Mouse (Mus musculus): ENCODE results near the gene Smim15.

Gene Smim15

DNA sequence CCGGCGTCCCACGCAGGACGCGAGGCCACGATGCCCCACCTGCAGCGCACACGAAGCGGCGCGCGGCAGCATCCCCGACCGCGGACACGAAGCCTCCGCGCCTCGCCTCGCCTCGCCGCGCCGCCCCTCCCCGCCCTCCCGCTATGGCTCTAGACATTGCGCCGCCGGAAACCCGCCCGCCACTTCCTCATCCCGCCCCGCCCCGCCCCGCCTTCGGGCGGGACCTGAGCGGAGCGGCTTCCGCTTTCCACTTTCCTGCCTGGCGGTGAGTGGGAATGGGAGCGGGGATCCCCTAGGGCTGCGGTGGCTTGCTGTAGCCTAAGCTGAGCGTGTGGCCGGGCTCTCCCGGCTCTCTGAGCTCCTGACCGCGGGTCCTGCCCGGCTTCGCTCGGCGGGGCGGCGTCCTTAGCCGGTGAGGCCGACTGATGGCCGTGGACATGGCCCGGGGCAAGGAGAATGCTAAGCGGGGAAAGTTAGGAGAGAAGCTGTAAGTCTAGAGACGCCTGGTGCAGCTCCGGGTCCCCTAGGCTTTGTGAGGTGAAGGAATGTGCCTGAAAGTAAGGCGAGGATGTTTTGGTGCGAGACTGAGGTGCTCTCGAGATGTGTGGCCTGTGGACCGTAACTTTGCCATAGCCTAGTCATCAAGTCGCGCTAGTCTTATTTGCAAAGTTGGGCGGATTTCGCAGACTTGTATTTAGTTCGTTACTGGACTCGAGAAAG lies at the start of gene Smim15:
Gene Smim15, plus strand, starts transcription at position 225 of the 720 bp plus-strand sequence.
- peak; percentile 99 for DNase-seq

DNA sequence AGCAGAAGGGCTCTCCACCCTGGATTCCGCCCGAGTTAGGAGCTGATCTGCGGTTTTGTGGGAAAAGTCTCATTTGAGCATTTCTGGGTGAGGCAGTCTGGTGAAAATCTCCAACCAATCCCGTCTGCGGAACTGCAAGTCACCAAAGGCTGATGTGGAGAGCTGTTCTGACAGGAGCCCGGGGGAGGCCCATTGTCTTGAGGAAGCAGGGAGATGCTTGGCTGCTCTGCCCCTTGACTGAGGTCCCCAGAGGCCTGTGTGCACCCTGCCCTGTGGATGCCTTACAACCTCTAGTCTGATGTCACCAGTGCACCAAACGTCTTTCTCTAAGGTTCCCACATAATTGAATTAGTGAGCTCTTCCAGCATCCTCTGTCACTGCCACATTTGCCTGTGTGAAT lies 49.0 kb upstream of the Smim15 start:
- DNase-seq, result peak; percentile 52

- peak; percentile 75 for DNase-seq
These were observed 47.9 kb upstream of the Smim15 start for GRCm38 (mm10) chr13:107996301-107996700.

GRCm38 (mm10) chr13:108007861-108008260 lies 36.4 kb upstream of the Smim15 start:
- no peak for DNase-seq

- DNase-seq, result peak; percentile 39
These were observed 31.1 kb upstream of the Smim15 start for GRCm38 (mm10) chr13:108013110-108013509.

DNA sequence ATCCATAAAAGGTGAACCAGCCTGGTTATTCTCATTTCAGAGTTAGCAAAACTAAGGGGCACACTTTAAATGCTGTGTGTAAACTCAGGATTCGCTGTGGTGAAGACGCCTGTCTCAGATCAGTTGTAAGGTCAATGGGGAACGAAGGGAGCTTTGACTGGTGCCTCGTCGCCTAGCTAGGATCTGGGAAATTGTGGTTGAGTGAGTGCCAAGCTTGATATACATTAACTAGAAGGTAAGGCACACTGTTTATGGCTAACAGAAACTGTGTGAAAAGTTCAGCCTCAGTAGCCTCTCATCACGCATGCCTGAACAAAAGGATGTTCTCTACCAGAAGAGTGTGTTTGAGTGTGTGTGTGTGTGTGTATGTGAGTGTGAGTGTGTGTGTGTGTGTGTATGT lies 30.4 kb upstream of the Smim15 start:
- DNase-seq, result no peak

- DNase-seq, result peak; percentile 72
These were observed 29.1 kb upstream of the Smim15 start for GRCm38 (mm10) chr13:108015166-108015565.

- DNase-seq, result no peak
These were observed 26.9 kb upstream of the Smim15 start for GRCm38 (mm10) chr13:108017349-108017748.

GRCm38 (mm10) chr13:108025802-108026201 lies 18.4 kb upstream of the Smim15 start:
- DNase-seq, result peak; percentile 25

DNA sequence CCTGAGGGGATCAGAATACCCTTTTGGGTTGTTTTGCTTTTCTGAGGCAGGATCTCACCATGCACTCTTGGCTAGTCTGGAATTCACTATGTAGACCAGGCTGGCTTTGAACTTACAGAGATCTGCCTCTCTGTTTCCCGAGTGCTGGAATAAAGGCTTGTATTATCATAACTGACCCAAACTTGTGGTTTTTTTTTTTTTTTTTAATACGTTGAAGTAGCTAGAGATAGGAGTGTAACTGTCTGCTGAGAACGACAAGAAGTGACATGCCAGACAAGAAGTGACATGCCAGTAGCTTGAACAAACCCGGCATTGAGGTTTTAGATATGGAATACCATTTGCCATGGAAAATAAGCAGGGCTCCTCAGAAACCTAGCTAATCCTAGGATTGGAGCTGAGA lies 11.5 kb upstream of the Smim15 start:
- DNase-seq, result no peak

DNA sequence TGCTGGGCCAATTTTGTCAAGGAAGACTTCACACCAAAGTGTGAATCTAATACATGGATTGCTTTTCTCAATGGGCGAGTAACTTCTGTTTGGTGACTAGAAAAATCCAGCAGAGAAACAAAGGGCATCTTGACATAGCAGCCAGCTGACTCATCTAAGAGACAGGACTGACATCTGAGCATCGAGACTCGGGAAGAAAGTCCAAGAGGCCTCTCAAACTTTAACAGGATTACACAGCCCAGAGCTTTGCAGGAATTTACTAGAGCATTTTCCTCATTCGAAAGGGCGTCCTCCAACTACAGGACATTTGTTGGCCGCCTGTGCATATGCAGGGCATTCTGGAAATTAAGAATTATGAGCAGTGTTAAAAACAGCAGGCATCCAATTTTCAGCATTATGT lies 4.9 kb upstream of the Smim15 start:
- DNase-seq, result no peak

DNA sequence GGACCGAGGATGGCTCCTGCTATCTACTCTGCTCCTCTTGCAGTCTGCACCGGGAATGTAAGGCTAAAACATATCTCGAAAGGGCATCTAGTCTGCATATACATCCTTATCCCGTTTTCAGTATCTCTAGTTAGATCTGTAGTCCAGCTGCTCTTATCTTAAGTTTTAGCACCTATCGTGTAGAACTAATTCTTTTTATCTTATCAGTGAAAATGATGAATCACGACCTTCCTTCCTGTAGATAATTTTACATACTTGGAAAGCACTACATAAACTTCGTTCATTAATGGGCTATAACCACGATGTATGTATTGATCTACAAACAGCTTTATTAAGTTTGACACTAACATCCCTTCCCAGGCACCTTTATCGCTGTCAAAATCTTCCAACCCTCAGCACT lies 4.3 kb upstream of the Smim15 start:
- DNase-seq, result peak; percentile 81

DNA sequence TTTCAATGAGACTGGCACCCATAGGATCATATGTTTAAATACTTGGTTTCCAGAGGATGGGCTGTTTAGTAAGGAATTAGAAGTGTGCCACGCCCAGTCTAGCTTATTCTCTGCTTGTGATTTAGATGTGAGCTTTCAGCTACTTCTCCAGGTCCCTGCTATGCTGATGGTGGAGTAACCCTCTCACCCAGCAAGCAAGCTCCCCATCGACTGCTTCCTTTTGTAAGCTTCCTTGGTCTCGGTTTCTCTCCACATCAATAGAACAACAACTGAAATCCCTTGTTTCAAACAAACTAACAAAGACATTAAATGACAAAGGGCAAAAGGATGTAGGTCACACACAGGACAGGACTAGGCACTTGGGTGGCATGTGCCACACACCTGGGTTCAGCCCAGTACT lies 3.8 kb upstream of the Smim15 start:
- peak; percentile 75 for DNase-seq

DNA sequence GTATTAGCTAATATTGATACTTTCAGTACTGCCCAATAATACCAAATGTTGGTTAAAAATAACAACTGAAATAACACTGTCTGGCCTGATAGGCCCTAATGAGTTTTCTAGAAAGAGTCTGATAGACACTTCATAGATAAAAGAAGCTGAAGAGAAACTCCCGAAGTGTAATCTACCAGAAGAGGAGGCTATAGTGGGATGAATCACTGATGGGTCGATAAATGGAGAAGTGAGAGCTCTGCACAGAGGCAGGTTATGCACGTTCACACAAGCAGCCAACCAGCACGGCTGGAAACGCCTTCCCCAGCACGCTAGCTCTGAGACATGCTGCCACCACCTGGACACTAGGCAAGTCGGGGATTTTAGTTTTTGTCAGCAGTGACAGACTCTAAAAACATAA lies 2.9 kb upstream of the Smim15 start:
- DNase-seq, result peak; percentile 96

DNA sequence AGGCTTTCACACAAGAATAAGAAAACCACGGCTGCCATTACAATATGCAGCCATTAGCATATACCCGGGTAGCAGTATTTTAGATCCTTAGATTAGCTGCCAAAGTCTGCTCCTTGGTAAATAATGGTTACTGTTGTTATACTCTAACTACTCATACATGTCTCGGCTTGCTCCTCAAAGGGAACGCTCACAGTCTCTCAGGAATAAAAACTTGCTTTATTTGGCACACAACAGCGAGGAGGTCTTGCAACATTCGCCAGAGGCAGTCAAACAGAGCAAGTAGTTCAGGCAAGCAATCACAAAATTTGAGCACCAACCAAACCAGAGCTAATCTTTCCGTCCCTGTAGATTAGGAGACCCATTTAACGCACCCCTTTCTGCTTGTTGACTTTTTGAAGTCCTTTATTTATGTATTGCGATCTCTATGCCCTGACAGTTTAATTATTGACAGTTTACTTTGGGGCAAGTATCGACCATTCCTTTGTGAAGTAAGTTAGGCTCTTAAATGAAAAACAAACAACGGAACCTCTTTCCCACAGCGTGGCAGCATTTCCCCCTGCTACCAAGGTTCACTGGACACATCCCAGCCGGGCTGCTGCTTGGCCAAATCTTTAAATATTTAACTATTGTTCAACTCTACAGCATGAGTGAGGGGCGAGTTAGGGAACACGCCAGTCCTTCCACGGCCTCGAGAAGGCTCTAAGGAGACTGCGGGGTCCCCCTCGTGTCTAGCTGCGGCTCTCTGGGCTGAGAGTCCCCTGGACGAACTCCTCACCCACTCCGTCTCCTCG lies 620 bp upstream of the Smim15 start:
- DNase-seq, result peak; percentile 95

DNA sequence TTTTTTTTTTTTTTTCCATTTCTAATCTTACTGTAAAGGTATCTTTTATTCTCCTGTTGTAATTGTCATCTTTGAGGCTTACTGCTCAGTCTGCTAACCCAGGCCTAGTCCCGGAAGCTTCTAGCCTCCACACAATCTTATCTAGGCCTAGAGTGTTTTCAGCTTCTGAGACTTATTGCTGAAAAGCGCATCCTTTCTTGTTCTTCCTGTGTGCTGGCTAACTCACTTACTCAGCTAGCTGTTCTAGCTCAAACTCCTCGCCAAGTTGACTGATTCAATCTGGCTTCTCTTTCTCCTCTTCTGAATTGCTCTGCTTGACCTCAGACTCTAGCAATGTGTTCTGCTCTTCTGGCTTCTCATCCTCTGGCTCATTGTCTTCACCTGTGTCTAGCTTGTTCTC lies 1.4 kb downstream of the Smim15 start:
- DNase-seq, result peak; percentile 71

DNA sequence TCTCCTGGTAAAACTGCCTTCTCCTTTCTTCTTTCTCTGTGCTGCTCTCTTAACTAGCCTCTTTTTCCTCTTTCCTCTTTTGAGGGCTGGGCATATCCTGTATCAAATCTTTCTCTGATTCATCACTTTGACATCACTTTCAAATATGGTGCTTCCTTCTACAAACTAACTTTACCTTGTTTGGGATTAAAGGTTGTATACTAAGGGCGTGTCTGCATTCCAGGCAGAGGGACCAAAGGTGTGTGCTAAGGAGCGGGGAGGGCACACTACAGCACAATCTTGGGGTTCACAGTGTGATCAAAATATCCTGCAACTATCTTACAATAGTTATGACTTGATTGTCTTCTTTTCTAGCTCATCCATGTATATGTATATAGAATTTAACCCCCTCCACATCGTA lies 1.8 kb downstream of the Smim15 start:
- no peak for DNase-seq

DNA sequence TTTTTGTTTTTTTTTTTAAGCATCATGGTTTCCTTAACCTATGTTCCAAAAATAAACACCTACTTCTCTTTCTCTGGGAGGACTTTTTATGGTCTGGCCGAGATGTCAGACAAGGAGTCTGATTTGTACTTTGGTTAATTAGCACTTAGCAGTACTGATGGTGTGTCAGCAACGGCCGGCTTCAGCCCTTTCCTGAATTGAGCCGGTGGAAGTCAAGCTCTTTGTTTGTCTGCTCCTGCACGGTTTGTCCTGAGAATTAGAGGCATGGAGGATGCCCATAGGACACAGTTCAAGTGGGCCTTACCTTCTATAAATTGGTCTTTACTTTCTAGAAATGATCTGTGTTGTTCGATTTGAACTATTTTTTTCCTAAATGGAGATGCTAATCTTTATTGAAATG lies 2.6 kb downstream of the Smim15 start:
- peak; percentile 56 for DNase-seq

DNA sequence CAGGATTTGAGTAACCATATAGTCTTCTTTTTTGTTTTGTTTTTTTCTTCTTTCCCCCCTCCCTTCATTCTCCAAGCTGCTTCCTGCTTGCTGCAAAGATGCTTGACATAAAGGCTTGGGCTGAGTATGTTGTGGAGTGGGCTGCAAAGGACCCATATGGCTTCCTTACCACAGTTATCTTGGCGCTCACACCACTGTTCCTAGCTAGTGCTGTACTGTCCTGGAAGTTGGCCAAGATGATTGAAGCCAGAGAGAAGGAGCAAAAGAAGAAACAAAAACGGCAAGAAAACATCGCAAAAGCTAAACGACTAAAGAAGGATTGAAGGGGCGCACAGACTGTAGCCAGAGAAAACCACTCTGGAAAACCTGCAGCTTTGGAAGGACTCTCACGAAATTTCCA lies 3.1 kb downstream of the Smim15 start:
- DNase-seq, result peak; percentile 22

- peak; percentile 88 for DNase-seq
These were observed 12.7 kb downstream of the Smim15 start for GRCm38 (mm10) chr13:108056896-108057295.

DNA sequence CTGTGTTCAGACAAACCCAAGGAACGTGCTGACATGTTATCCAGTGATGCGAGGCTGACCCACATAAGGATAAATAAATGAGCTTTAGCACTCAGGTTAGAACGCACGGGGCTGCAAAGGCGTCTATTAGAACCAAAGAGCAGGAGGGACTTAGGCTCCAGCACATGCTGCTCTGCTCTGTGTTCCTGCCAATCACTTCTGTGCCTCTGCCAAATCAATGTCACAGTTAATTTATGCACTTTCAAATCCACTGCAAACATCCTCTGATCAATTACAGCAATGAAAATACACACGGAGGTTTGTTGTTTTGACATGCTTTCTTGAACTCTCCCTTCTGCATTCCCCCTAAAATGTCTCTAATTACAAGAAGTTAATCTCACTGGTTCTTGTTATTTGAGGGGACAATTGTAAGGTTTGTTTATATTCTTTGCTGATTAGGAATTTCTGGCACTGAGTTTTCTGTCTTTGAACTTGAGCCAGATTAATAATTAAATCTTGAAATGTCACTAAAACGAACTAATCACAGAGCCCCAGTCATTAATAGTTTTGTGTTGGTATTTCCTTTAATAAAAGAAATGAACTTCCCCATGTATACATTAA lies 16.1 kb downstream of the Smim15 start:
- peak; percentile 34 for DNase-seq

- DNase-seq, result peak; percentile 80
These were observed 16.8 kb downstream of the Smim15 start for GRCm38 (mm10) chr13:108060936-108061578.

DNA sequence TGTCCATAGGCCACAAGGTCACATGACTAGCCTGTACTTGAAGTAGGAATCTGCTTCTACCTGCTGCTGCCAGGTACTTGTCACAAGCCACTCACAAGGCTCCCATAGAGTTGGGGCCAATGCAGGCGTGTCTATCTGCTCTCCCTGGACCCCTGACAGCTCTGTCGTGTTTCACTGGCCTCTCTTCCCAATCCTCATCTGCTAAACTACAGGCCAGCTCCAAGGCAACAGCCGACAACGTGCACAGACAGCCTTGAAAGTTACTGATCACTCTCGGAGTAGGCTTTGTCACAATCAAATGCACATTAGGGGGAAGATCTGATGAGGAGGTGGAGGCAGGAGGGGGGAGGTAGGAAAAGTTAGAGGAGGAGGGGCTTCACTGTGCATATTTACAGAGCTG lies 18.7 kb downstream of the Smim15 start:
- peak; percentile 79 for DNase-seq

Measured in heart, adult 11 months (tissue).